Mouse (Mus musculus) limb, embryonic 15.5 days (tissue): ENCODE measurements around the gene Lmod2. TPM values are rescaled to one million over a fixed set of nuclear protein-coding genes. Genes with fewer than 3 reads are reported as not detected.

Experiments
- ATAC-seq: fragments of 200-750 bp; cut with Nextera tagmentation; 2 replicates; pipeline ENCODE4 v1.8.0; 2017; ENCODE audit warnings: low read depth, moderate TSS enrichment; ENCODE audit not compliant: insufficient number of reproducible peaks, low FRiP score, low TSS enrichment
- H3K27ac ChIP-seq: fragments of 300-500 bp; sonication (generic); 2 replicates; pipeline ENCODE4 v1.5.1; 2015; ENCODE audit warnings: moderate library complexity, mild to moderate bottlenecking, inconsistent platforms
- H3K27me3 ChIP-seq: fragments of 300-500 bp; sonication (generic); 2 replicates; pipeline ENCODE4 v1.6.1; 2015; ENCODE audit warnings: inconsistent platforms
- H3K36me3 ChIP-seq: fragments of 300-500 bp; sonication (generic); 2 replicates; pipeline ENCODE4 v1.6.1; 2015; ENCODE audit warnings: inconsistent platforms
- H3K4me1 ChIP-seq: fragments of 300-500 bp; sonication (generic); 2 replicates; pipeline ENCODE4 v1.6.1; 2015; ENCODE audit warnings: inconsistent platforms
- H3K4me2 ChIP-seq: fragments of 300-500 bp; sonication (generic); 2 replicates; pipeline ENCODE4 v1.6.1; 2015; ENCODE audit warnings: mild to moderate bottlenecking, inconsistent platforms
- H3K4me3 ChIP-seq: fragments of 300-500 bp; sonication (generic); 2 replicates; pipeline ENCODE4 v1.5.1; 2015; ENCODE audit warnings: mild to moderate bottlenecking, inconsistent platforms
- H3K9ac ChIP-seq: fragments of 300-500 bp; sonication (generic); 2 replicates; pipeline ENCODE4 v1.6.1; 2015; ENCODE audit warnings: inconsistent platforms
- H3K9me3 ChIP-seq: fragments of 300-500 bp; sonication (generic); 2 replicates; pipeline ENCODE4 v1.6.1; 2016; ENCODE audit warnings: inconsistent platforms
- WGBS: fragments of 180-500 bp; shearing (Covaris S2); methylation state at CpG from one replicate; pipeline ENCODE4 v1.1.7; 2015; 5-methylcytosine and 5-hydroxymethylcytosine counted together
- polyA plus RNA-seq: library from polyadenylated mRNA; unstranded; fragments of >200 nt; fragmentation: Nextera tagmentation; extraction: Ambion mirVana; gene quantifications from 2 replicates; pipeline ENCODE4 v1.2.1, GENCODE M21; 2015

Gene Lmod2
- polyA plus RNA-seq, 1 experiment from 2014 or later: 2.3 TPM

GRCm38 (mm10) chr6:24583456-24583855 lies 14.1 kb upstream of the Lmod2 start:
- H3K9ac ChIP-seq: no peak overlapping the region
- H3K36me3 ChIP-seq: no peaks in the 10 kb centered on the region
- WGBS: 72% methylated on average over 3 of the region's 3 CpGs
- H3K4me1 ChIP-seq: no peaks in the 10 kb centered on the region
- no peaks in the 10 kb centered on the region for H3K27me3 ChIP-seq
- H3K4me2 ChIP-seq: no peak overlapping the region
- H3K27ac ChIP-seq: no peak overlapping the region
- no peak for ATAC-seq
- no peaks in the 10 kb centered on the region for H3K9me3 ChIP-seq
- H3K4me3 ChIP-seq: no peak overlapping the region

- H3K4me2 ChIP-seq: no peak overlapping the region
- H3K9me3 ChIP-seq: no peaks in the 10 kb centered on the region
- no peak overlapping the region for H3K9ac ChIP-seq
- H3K27me3 ChIP-seq: no peaks in the 10 kb centered on the region
- H3K4me1 ChIP-seq: no peaks in the 10 kb centered on the region
- WGBS: 48% methylated on average over 9 of the region's 10 CpGs
- H3K36me3 ChIP-seq: no peaks in the 10 kb centered on the region
- no peak overlapping the region for H3K27ac ChIP-seq
- no peak overlapping the region for H3K4me3 ChIP-seq
- ATAC-seq: no peak
These were observed 11.9 kb upstream of the Lmod2 start for GRCm38 (mm10) chr6:24585431-24586310.

GRCm38 (mm10) chr6:24586885-24587284 lies 10.7 kb upstream of the Lmod2 start:
- 45% methylated on average over 3 of the region's 3 CpGs for WGBS
- Histone ChIP-seq H3K36me3 (no peaks in the 10 kb centered on the region), H3K9me3 (no peaks in the 10 kb centered on the region), H3K4me3 (no peak overlapping the region), H3K4me2 (no peak overlapping the region), H3K9ac (no peak overlapping the region), H3K27me3 (no peaks in the 10 kb centered on the region), H3K27ac (no peak overlapping the region), H3K4me1 (no peaks in the 10 kb centered on the region)
- ATAC-seq: no peak

GRCm38 (mm10) chr6:24590282-24590681 lies 7.3 kb upstream of the Lmod2 start:
- no peak overlapping the region for H3K9ac ChIP-seq
- no peaks in the 10 kb centered on the region for H3K36me3 ChIP-seq
- H3K27me3 ChIP-seq: no peaks in the 10 kb centered on the region
- no peak overlapping the region for H3K27ac ChIP-seq
- ATAC-seq: no peak
- no peak overlapping the region for H3K4me2 ChIP-seq
- H3K4me1 ChIP-seq: no peaks in the 10 kb centered on the region
- 84% methylated on average over 5 of the region's 5 CpGs for WGBS
- no peaks in the 10 kb centered on the region for H3K9me3 ChIP-seq
- H3K4me3 ChIP-seq: no peak overlapping the region

GRCm38 (mm10) chr6:24591525-24592218 lies 5.9 kb upstream of the Lmod2 start:
- H3K4me1 ChIP-seq: no peaks in the 10 kb centered on the region
- H3K36me3 ChIP-seq: no peaks in the 10 kb centered on the region
- H3K27me3 ChIP-seq: no peaks in the 10 kb centered on the region
- H3K9me3 ChIP-seq: no peaks in the 10 kb centered on the region
- no peak overlapping the region for H3K4me2 ChIP-seq
- no peak overlapping the region for H3K27ac ChIP-seq
- 43% methylated on average over 10 of the region's 10 CpGs for WGBS
- no peak for ATAC-seq
- no peak overlapping the region for H3K4me3 ChIP-seq
- H3K9ac ChIP-seq: no peak overlapping the region

GRCm38 (mm10) chr6:24599179-24599578 lies 1.6 kb downstream of the Lmod2 start:
- 87% methylated on average over 6 of the region's 6 CpGs for WGBS
- Histone ChIP-seq H3K27ac (no peak overlapping the region), H3K27me3 (no peaks in the 10 kb centered on the region), H3K4me3 (no peak overlapping the region), H3K4me2 (no peak overlapping the region), H3K9ac (no peak overlapping the region), H3K36me3 (no peaks in the 10 kb centered on the region), H3K4me1 (no peaks in the 10 kb centered on the region), H3K9me3 (no peaks in the 10 kb centered on the region)
- no peak for ATAC-seq

- Histone ChIP-seq H3K27ac (no peak overlapping the region), H3K36me3 (no peaks in the 10 kb centered on the region), H3K9me3 (no peaks in the 10 kb centered on the region), H3K9ac (no peak overlapping the region), H3K4me2 (no peak overlapping the region), H3K27me3 (no peaks in the 10 kb centered on the region), H3K4me1 (no peaks in the 10 kb centered on the region), H3K4me3 (no peak overlapping the region)
- 84% methylated on average over 5 of the region's 5 CpGs for WGBS
- no peak for ATAC-seq
These were observed 2.1 kb downstream of the Lmod2 start for GRCm38 (mm10) chr6:24599639-24600038.

GRCm38 (mm10) chr6:24600134-24600533 lies 2.6 kb downstream of the Lmod2 start:
- Histone ChIP-seq H3K4me1 (no peaks in the 10 kb centered on the region), H3K9me3 (no peaks in the 10 kb centered on the region), H3K4me3 (no peak overlapping the region), H3K9ac (no peak overlapping the region), H3K27ac (no peak overlapping the region), H3K36me3 (no peaks in the 10 kb centered on the region), H3K4me2 (no peak overlapping the region), H3K27me3 (no peaks in the 10 kb centered on the region)
- 82% methylated on average over 6 of the region's 6 CpGs for WGBS
- ATAC-seq: no peak

GRCm38 (mm10) chr6:24600726-24601125 lies 3.2 kb downstream of the Lmod2 start:
- no peak overlapping the region for H3K4me2 ChIP-seq
- no peaks in the 10 kb centered on the region for H3K27me3 ChIP-seq
- no peak overlapping the region for H3K9ac ChIP-seq
- no peaks in the 10 kb centered on the region for H3K36me3 ChIP-seq
- H3K4me1 ChIP-seq: no peaks in the 10 kb centered on the region
- H3K4me3 ChIP-seq: no peak overlapping the region
- no peak overlapping the region for H3K27ac ChIP-seq
- ATAC-seq: no peak
- 64% methylated on average over 4 of the region's 4 CpGs for WGBS
- H3K9me3 ChIP-seq: no peaks in the 10 kb centered on the region

GRCm38 (mm10) chr6:24601668-24602067 lies 4.1 kb downstream of the Lmod2 start:
- Histone ChIP-seq H3K4me3 (no peak overlapping the region), H3K27ac (no peak overlapping the region), H3K9ac (no peak overlapping the region), H3K27me3 (no peaks in the 10 kb centered on the region), H3K4me1 (no peaks in the 10 kb centered on the region), H3K36me3 (no peaks in the 10 kb centered on the region), H3K9me3 (no peaks in the 10 kb centered on the region), H3K4me2 (no peak overlapping the region)
- no peak for ATAC-seq
- 37% methylated on average over 1 of the region's 1 CpGs for WGBS

- ATAC-seq: no peak
- WGBS: 64% methylated on average over 3 of the region's 3 CpGs
These were observed 4.8 kb downstream of the Lmod2 start for GRCm38 (mm10) chr6:24602351-24602750.

GRCm38 (mm10) chr6:24602993-24603392 lies 5.4 kb downstream of the Lmod2 start:
- Histone ChIP-seq H3K27me3 (no peaks in the 10 kb centered on the region), H3K4me1 (no peaks in the 10 kb centered on the region), H3K9me3 (no peaks in the 10 kb centered on the region), H3K4me2 (no peak overlapping the region), H3K9ac (no peak overlapping the region), H3K36me3 (no peaks in the 10 kb centered on the region), H3K4me3 (no peak overlapping the region), H3K27ac (no peak overlapping the region)
- no peak for ATAC-seq
- 90% methylated on average over 5 of the region's 5 CpGs for WGBS

More at GRCm38 (mm10) chr6:24602351-24602750, 4.8 kb downstream of the Lmod2 start:
- Histone ChIP-seq H3K36me3 (no peaks in the 10 kb centered on the region), H3K9me3 (no peaks in the 10 kb centered on the region), H3K27ac (no peak overlapping the region), H3K4me3 (no peak overlapping the region), H3K4me1 (no peaks in the 10 kb centered on the region), H3K27me3 (no peaks in the 10 kb centered on the region), H3K4me2 (no peak overlapping the region), H3K9ac (no peak overlapping the region)
